Mouse (Mus musculus) layer of hippocampus, adult 11-12 months (tissue): ENCODE measurements around the gene Slc23a3.

Experiments used
- DNase-seq: peaks from one replicate; pipeline ENCODE4 v3.0.0; 2022; ENCODE audit warnings: low spot score

Gene Slc23a3

GRCm38 (mm10) chr1:75133421-75134207, at the start of gene Slc23a3:
Gene Slc23a3 (minus strand): TSS chr1:75133890.
- DNase-seq, result no peak

DNA sequence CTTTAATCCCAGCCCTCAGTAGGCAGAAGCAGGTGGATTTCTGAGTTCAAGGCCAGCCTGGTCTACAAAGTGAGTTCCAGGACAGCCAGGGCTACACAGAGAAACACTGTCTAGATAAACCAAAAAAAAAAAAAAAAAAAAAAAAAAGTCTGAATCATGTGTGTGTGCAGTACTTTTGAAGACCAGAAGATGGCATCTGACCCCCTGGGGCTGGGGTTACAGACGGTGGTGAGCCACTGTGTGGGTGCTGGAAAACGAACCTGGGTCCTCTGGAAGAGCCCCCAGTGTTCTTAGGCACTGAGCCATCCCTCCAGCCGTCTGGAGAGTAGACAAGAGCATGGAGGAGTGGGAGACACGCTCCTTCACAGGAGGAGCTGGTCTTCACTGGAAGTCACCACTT, 48.5 kb upstream of the Slc23a3 start:
- no peak for DNase-seq

- no peak for DNase-seq
These were observed 47.7 kb upstream of the Slc23a3 start for GRCm38 (mm10) chr1:75181377-75181870.

GRCm38 (mm10) chr1:75180741-75181140, 47.1 kb upstream of the Slc23a3 start:
- DNase-seq, result no peak

- DNase-seq, result peak; percentile 93
These were observed 46.5 kb upstream of the Slc23a3 start, which contains the start of gene Abcb6 for GRCm38 (mm10) chr1:75180105-75180590. Gene Abcb6 (minus strand): TSS chr1:75180392.

- DNase-seq, result peak; percentile 48
These were observed 45.8 kb upstream of the Slc23a3 start for GRCm38 (mm10) chr1:75179334-75180104.

DNA sequence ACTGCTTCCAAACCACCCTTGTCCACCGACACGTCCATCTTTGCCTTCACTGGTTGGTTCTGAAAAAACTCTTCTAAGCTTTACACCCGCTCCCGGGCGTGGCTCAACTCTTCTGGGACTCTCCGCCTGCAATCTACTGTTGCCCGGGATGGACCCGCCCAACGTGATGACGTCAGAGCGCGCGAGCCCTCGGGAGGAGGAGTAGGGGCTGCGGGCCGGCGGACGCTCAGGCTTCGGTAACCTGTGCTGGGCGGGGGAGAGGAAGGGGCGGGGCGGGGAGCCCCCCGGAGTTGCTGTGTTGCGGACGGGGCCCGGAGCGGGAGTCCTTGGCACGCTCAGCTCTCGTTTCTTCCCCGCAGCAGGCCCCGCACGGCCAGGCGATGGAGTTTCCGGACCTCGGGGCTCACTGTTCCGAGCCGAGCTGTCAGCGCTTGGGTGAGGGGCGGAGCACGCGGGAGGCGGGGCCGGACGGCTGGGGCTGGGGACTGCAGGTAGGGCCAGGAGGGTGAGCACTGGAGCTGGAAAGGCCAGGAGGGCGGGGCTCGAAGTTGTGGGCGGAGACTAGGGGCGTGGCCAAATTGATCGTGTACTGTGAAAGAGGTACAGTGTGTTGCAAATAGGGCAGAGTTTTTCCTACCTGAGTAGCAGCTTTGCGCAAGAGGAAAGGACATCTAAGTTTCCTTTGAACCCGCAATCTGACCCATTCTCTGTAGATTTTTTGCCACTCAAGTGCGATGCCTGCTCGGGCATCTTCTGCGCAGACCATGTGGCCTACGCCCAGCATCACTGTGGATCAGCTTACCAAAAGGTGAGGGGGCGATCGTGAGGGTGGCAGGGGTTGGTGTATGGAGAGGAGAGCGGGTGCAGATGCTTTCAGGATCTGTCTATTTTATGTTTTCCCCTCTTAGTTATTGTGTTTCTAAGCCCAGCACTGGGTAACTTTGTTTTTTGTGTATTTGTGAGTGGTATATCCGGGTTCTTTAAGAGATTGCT, 35.1 kb upstream of the Slc23a3 start, which contains the start of gene Zfand2b:
Gene Zfand2b, plus strand, starts transcription at position 175 of the 993 bp plus-strand sequence.
- peak; percentile 96 for DNase-seq

DNA sequence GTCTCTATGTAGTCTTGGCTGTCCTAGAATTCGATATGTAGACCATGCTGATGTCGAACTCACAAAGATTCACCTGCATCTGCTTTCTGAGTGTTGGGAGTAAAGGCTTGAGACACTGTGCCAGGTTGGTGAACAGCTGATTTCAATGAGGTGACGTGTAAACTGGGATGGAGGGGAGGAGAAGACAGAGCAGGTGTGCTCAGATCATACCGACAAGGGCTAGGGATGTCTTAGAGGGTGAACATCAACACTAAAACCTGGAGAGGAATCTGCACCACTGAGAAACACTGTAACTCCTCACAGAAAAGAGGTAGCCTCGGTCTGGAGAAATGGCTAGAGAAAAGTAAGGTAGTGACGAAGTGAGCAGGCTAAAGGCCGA, 34.4 kb upstream of the Slc23a3 start:
- no peak for DNase-seq

DNA sequence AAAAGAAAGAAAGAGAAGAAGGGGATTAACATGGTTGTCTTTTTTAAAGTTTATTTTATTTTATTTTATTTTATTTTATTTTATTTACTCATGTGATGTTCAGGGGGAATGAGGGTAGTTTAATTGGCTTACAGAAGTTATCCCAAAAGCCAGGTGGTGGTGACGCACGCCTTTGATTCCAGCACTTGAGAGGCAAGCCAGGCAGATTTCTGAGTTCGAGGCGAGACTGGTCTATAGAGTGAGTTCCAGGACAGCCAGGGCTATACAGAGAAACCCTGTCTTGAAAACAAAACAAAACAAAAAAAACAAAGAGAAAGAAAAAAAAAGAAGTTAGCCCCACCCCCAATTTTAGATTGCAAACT, 26.5 kb upstream of the Slc23a3 start:
- DNase-seq, result no peak

DNA sequence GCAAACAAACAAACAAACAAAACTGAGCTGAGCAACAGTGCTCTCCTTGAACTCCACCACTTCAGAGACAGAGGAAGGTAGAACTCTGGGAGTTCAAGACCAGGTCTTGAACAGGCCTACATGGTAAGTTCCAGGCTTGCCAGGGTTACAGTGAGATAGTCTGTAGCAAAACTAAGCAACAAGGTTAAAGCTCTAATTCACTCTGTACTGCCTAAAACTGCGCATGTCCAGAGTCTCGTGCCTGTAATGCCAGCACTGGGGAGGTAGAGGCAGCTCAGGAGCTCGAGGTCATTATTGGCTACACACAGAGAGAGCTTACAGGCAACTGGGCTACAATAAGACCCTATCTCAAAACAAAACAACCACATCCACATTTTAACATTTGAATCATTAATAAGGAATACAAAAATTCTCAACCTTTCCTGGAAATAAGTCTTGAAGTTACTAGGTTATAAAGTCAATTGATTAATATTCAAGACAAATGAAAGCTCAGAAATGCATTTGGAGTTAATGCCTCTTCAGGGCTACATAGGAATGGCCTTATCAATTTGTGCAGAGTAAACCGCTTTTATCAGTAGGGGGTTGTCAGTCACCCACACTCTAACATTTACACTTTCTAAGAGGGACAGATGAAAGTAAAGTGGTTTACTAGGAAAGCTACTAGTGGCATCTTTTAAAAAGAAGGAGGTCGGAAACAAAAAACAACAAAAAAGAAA, 26.0 kb upstream of the Slc23a3 start:
- no peak for DNase-seq

DNA sequence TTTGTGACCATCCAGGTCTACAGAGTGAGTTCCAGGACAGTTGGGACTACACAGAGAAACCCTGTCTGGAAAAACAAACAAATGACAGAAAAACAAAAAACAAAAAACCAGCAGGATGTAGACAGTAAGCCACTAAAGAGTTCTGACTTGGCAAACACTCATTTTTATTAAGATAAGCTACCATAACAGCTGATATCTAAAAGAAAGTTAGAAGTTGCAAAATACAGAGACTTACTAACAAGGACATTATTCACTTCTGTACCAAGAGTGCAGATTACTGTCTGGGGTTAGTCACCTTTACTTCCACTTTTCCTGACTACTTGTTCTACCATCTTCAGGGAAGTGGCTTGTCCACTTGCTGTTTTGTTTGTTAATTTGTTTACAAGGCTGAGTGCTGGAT, 25.3 kb upstream of the Slc23a3 start:
- DNase-seq, result no peak

GRCm38 (mm10) chr1:75155837-75156236, 22.1 kb upstream of the Slc23a3 start:
- peak; percentile 1 for DNase-seq

- DNase-seq, result no peak
These were observed 15.0 kb upstream of the Slc23a3 start for GRCm38 (mm10) chr1:75148727-75149126.

DNA sequence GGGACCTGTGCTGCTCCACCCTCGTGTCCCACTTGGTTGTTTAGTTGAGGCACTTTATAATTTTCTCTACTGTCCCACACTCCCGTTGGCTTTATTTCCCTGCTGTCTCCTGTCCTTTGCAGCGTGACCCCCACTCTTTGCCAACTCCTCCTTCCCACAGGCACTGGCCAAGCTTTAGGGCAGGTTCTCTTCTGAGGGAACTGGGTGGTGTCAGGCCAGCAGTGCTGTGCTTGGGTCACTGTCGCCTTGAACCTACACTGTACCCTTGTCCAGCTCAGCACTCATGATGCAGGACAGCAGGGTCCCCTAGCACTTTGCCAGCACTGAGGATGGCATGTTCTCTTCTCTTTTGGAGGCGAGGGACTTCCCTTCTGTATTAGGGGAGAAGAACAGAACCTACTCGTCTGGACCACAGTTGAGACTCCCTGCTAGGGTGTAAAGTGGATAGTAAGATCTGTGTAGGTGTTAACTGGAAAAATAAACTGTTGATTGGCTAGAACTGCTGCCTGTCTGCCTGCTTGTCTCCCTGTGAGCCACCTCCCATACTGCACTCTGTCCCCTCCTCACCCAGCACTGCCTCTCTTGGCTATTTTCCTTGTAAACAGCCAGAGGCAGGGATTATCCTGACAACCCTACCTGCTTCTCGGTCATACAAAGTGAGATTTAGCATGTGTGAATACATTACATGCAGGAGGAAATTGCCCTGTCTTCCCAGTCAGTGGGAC, 13.9 kb upstream of the Slc23a3 start:
- no peak for DNase-seq

- DNase-seq, result no peak
These were observed 11.9 kb upstream of the Slc23a3 start for GRCm38 (mm10) chr1:75145589-75145988.

DNA sequence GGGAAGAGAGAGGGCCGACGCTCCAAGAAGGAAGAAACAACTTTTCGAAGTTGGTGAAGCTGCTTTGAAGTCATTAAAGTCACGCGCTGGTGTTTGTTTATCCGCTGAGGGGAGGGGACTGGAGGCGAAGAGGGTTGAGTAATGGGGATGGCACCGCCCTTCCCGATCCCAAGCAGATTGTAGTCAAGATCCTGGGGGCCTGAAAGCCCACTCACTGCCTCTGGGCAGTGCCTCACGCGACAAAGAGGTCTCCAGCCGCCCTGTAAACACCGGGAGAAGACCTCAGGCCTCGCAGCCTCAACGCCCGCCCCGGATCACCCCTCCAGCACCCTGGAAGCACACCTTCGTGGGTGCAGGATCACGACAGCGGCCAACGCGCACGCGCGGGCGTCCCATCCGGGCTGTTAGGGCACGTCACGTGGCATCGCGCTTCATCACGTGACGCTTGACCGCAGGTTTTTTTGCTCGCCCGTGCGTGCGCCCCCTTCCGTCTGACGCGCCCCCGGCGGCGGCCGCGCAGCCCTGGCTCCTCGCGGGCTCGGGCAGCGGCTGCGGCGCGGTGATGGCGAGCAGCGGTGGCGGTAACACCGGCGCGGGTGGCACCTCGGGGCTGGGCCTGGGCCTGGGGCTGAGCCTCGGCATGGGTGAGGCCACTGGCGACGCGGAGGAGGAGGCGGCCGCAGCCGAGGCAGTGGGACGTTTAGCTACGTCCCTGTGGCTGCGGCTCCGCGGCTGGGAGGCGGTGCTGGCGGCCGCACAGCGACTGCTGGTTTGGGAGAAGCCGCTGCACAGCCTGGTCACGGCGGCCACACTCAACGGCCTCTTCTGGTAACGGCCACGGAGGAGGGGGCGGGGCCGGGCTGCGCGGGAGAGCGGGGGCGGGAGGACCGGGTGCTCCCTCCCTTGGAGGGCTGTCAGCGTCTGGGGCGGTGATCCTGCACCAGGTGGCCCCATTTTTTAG, 8.9 kb upstream of the Slc23a3 start, which contains the start of the genes Cnppd1 and Retreg2:
Gene Cnppd1, minus strand, starts transcription at position 411 of the 961 bp plus-strand sequence.
Gene Retreg2, plus strand, starts transcription at position 478 of the 961 bp plus-strand sequence.
- peak; percentile 96 for DNase-seq

DNA sequence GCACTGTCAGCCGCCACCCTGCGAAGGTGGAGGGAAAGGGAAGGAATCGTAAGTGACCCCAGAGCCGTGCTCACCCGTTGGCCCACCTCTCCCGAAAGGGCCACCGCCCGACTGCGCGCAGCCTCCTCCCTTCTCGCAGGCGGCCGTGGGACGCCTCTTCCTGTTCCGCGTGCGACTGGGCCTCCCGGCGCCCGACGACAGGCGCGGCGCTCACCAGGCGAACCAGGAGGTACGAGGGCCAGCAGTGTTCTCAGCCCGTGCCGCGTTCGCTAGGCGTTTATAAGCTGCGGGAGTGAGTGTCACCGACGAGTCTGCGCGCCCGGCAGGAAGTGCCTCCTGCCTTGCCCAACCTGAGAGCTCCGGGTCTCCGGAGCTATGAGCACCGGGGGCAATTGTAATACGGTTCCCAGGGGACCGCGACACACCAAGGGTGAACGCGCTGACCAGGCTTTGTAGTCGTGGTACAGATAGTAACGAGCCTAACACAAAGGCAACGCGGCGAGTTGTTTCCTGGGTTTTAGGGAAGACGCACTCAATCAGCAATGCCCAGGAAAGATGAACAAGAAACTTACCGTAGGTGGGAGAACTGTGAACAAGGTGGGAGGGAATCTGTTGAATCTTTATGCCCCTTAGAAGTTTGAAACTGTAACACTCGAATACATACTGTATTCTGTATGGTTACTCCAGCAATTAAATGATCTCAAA, 7.9 kb upstream of the Slc23a3 start:
- peak; percentile 57 for DNase-seq

- no peak for DNase-seq
These were observed 7.0 kb upstream of the Slc23a3 start for GRCm38 (mm10) chr1:75140601-75141190.
